Mouse (Mus musculus): ENCODE data around the gene Trio.

Trio gene

GRCm38 (mm10) chr15:28037651-28038050, 12.0 kb upstream of the Trio start:
- no peak for DNase-seq (ENCODE audit: low read depth, low spot score)

- DNase-seq (ENCODE audit: low read depth, low spot score): no peak
These were observed 10.0 kb upstream of the Trio start for GRCm38 (mm10) chr15:28035601-28036000.

- no peak for DNase-seq (ENCODE audit: low read depth, low spot score)
These were observed 9.0 kb upstream of the Trio start for GRCm38 (mm10) chr15:28034636-28035035.

- no peak for DNase-seq (ENCODE audit: low read depth, low spot score)
These were observed 3.7 kb upstream of the Trio start for GRCm38 (mm10) chr15:28029371-28029770.

- DNase-seq (ENCODE audit: low read depth, low spot score): no peak
These were observed 2.9 kb upstream of the Trio start for GRCm38 (mm10) chr15:28028542-28028941.

GRCm38 (mm10) chr15:28026167-28026481, 476 bp upstream of the Trio start:
- no peak for DNase-seq (ENCODE audit: low read depth, low spot score)

- peak; percentile 51 for DNase-seq (ENCODE audit: low read depth, low spot score)
These were observed 696 bp downstream of the Trio start for GRCm38 (mm10) chr15:28024965-28025338.

GRCm38 (mm10) chr15:28024031-28024964, 1.4 kb downstream of the Trio start:
- peak; percentile 64 for DNase-seq (ENCODE audit: low read depth, low spot score)

- peak; percentile 80 for DNase-seq (ENCODE audit: low read depth, low spot score)
These were observed 3.9 kb downstream of the Trio start for GRCm38 (mm10) chr15:28021591-28022209.

- DNase-seq (ENCODE audit: low read depth, low spot score): peak; percentile 45
These were observed 6.1 kb downstream of the Trio start for GRCm38 (mm10) chr15:28019393-28020070.

- DNase-seq (ENCODE audit: low read depth, low spot score): no peak
These were observed 18.1 kb downstream of the Trio start for GRCm38 (mm10) chr15:28007516-28007915.

GRCm38 (mm10) chr15:28004192-28004767, 21.4 kb downstream of the Trio start:
- DNase-seq (ENCODE audit: low read depth, low spot score): no peak

- no peak for DNase-seq (ENCODE audit: low read depth, low spot score)
These were observed 23.1 kb downstream of the Trio start for GRCm38 (mm10) chr15:28002515-28002914.

GRCm38 (mm10) chr15:28001299-28001698, 24.3 kb downstream of the Trio start:
- no peak for DNase-seq (ENCODE audit: low read depth, low spot score)

- DNase-seq (ENCODE audit: low read depth, low spot score): no peak
These were observed 26.9 kb downstream of the Trio start for GRCm38 (mm10) chr15:27998621-27999359.

GRCm38 (mm10) chr15:27997917-27998316, 27.7 kb downstream of the Trio start:
- peak; percentile 72 for DNase-seq (ENCODE audit: low read depth, low spot score)

GRCm38 (mm10) chr15:27997391-27997841, 28.2 kb downstream of the Trio start:
- DNase-seq (ENCODE audit: low read depth, low spot score): peak; percentile 66

GRCm38 (mm10) chr15:27996750-27997149, 28.9 kb downstream of the Trio start:
- peak; percentile 83 for DNase-seq (ENCODE audit: low read depth, low spot score)

- no peak for DNase-seq (ENCODE audit: low read depth, low spot score)
These were observed 30.2 kb downstream of the Trio start for GRCm38 (mm10) chr15:27995421-27995820.

GRCm38 (mm10) chr15:27994870-27995269, 30.8 kb downstream of the Trio start:
- DNase-seq (ENCODE audit: low read depth, low spot score): peak; percentile 45

- DNase-seq (ENCODE audit: low read depth, low spot score): no peak
These were observed 32.1 kb downstream of the Trio start for GRCm38 (mm10) chr15:27993528-27993927.

Data from brain, adult 2 months (tissue).